Mouse (Mus musculus): ENCODE data around the gene Map6d1. TPM values are rescaled to one million over a fixed set of nuclear protein-coding genes. Genes with fewer than 3 reads are reported as not detected.

The Map6d1 gene
- polyA plus RNA-seq, 1 experiment from 2014 or later: 0.46 TPM

- no peaks in the 10 kb centered on the region for H3K9me3 ChIP-seq (ENCODE audit: control insufficient read depth, low read length)
- 92% methylated on average over 5 of the region's 5 CpGs for WGBS
- no peaks in the 10 kb centered on the region for H3K27me3 ChIP-seq (ENCODE audit: control insufficient read depth, insufficient read depth, low read depth, low read length)
- ATAC-seq (ENCODE audit: low read depth): no peak
- H3K27ac ChIP-seq (ENCODE audit: low read length): no peak overlapping the region
- no peaks in the 10 kb centered on the region for H3K4me1 ChIP-seq (replicated peaks; ENCODE audit: control insufficient read depth, insufficient read depth, low read length)
- H3K9ac ChIP-seq (ENCODE audit: low read length): no peak overlapping the region
- H3K4me2 ChIP-seq (ENCODE audit: low read depth, low read length): no peak overlapping the region
- peaks cover 55% of the 10 kb centered on the region for H3K36me3 ChIP-seq (ENCODE audit: control insufficient read depth, insufficient read depth, low read length)
- no peak overlapping the region for H3K4me3 ChIP-seq (ENCODE audit: low read length)
Observed at GRCm38 (mm10) chr16:20196962-20197361, 44.2 kb downstream of the Map6d1 start.

GRCm38 (mm10) chr16:20195546-20195945 lies 45.6 kb downstream of the Map6d1 start:
- Histone ChIP-seq H3K4me2 (ENCODE audit: low read depth, low read length) (no peak overlapping the region), H3K27me3 (ENCODE audit: control insufficient read depth, insufficient read depth, low read depth, low read length) (no peaks in the 10 kb centered on the region), H3K4me3 (ENCODE audit: low read length) (no peak overlapping the region), H3K4me1 (replicated peaks; ENCODE audit: control insufficient read depth, insufficient read depth, low read length) (no peaks in the 10 kb centered on the region), H3K36me3 (ENCODE audit: control insufficient read depth, insufficient read depth, low read length) (peaks cover 52% of the 10 kb centered on the region), H3K9me3 (ENCODE audit: control insufficient read depth, low read length) (no peaks in the 10 kb centered on the region), H3K9ac (ENCODE audit: low read length) (no peak overlapping the region), H3K27ac (ENCODE audit: low read length) (no peak overlapping the region)
- ATAC-seq (ENCODE audit: low read depth): peak; percentile 84; the same call in 1 of the 2 replicates
- 92% methylated on average over 3 of the region's 3 CpGs for WGBS

- Histone ChIP-seq H3K36me3 (ENCODE audit: control insufficient read depth, insufficient read depth, low read length) (peaks cover 52% of the 10 kb centered on the region), H3K27ac (ENCODE audit: low read length) (no peak overlapping the region), H3K4me1 (replicated peaks; ENCODE audit: control insufficient read depth, insufficient read depth, low read length) (no peaks in the 10 kb centered on the region), H3K4me3 (ENCODE audit: low read length) (no peak overlapping the region), H3K9ac (ENCODE audit: low read length) (no peak overlapping the region), H3K27me3 (ENCODE audit: control insufficient read depth, insufficient read depth, low read depth, low read length) (no peaks in the 10 kb centered on the region), H3K4me2 (ENCODE audit: low read depth, low read length) (no peak overlapping the region), H3K9me3 (ENCODE audit: control insufficient read depth, low read length) (no peaks in the 10 kb centered on the region)
- no peak for ATAC-seq (ENCODE audit: low read depth)
Observed at GRCm38 (mm10) chr16:20192043-20192442, 49.1 kb downstream of the Map6d1 start.

GRCm38 (mm10) chr16:20191161-20191882 lies 49.8 kb downstream of the Map6d1 start:
- no peak for ATAC-seq (ENCODE audit: low read depth)
- Histone ChIP-seq H3K27me3 (ENCODE audit: control insufficient read depth, insufficient read depth, low read depth, low read length) (no peaks in the 10 kb centered on the region), H3K9ac (ENCODE audit: low read length) (no peak overlapping the region), H3K36me3 (ENCODE audit: control insufficient read depth, insufficient read depth, low read length) (peaks cover 49% of the 10 kb centered on the region), H3K4me3 (ENCODE audit: low read length) (no peak overlapping the region), H3K4me2 (ENCODE audit: low read depth, low read length) (no peak overlapping the region), H3K27ac (ENCODE audit: low read length) (no peak overlapping the region), H3K9me3 (ENCODE audit: control insufficient read depth, low read length) (no peaks in the 10 kb centered on the region), H3K4me1 (replicated peaks; ENCODE audit: control insufficient read depth, insufficient read depth, low read length) (no peaks in the 10 kb centered on the region)
- WGBS: 58% methylated on average over 3 of the region's 3 CpGs

GRCm38 (mm10) chr16:20185368-20185767 lies 55.8 kb downstream of the Map6d1 start:
- WGBS: 67% methylated on average over 2 of the region's 2 CpGs
- Histone ChIP-seq H3K27me3 (ENCODE audit: control insufficient read depth, insufficient read depth, low read depth, low read length) (no peaks in the 10 kb centered on the region), H3K9me3 (ENCODE audit: control insufficient read depth, low read length) (no peaks in the 10 kb centered on the region), H3K4me1 (replicated peaks; ENCODE audit: control insufficient read depth, insufficient read depth, low read length) (no peaks in the 10 kb centered on the region), H3K27ac (ENCODE audit: low read length) (no peak overlapping the region), H3K4me3 (ENCODE audit: low read length) (no peak overlapping the region), H3K4me2 (ENCODE audit: low read depth, low read length) (no peak overlapping the region), H3K36me3 (ENCODE audit: control insufficient read depth, insufficient read depth, low read length) (peaks cover 29% of the 10 kb centered on the region), H3K9ac (ENCODE audit: low read length) (no peak overlapping the region)
- ATAC-seq (ENCODE audit: low read depth): no peak

Other genes starting within 250 kb of the Map6d1 start
- 35.9 and 36.2 TPM in 2 replicates for gene Klhl24, start 143.8 kb downstream of the Map6d1 start, polyA plus RNA-seq (2015; fragmentation: Nextera tagmentation; extraction: Ambion mirVana)
- gene Yeats2, start 100.3 kb downstream of the Map6d1 start, polyA plus RNA-seq (2015; fragmentation: Nextera tagmentation; extraction: Ambion mirVana): 29.7 and 31.4 TPM in 2 replicates
- gene Parl, start 61.0 kb upstream of the Map6d1 start, polyA plus RNA-seq (2015; fragmentation: Nextera tagmentation; extraction: Ambion mirVana): 74.8 and 76.6 TPM in 2 replicates
- 0.18 TPM in 1 of 2 replicates, not detected in the other for gene Cyp2ab1, start 84.0 kb upstream of the Map6d1 start, polyA plus RNA-seq (2015; fragmentation: Nextera tagmentation; extraction: Ambion mirVana)
- gene Abcc5, start 185.0 kb upstream of the Map6d1 start, polyA plus RNA-seq (2015; fragmentation: Nextera tagmentation; extraction: Ambion mirVana): 65.1 and 80.4 TPM in 2 replicates